Mouse (Mus musculus): ENCODE results near the gene Sphk2.

The Sphk2 gene

DNA sequence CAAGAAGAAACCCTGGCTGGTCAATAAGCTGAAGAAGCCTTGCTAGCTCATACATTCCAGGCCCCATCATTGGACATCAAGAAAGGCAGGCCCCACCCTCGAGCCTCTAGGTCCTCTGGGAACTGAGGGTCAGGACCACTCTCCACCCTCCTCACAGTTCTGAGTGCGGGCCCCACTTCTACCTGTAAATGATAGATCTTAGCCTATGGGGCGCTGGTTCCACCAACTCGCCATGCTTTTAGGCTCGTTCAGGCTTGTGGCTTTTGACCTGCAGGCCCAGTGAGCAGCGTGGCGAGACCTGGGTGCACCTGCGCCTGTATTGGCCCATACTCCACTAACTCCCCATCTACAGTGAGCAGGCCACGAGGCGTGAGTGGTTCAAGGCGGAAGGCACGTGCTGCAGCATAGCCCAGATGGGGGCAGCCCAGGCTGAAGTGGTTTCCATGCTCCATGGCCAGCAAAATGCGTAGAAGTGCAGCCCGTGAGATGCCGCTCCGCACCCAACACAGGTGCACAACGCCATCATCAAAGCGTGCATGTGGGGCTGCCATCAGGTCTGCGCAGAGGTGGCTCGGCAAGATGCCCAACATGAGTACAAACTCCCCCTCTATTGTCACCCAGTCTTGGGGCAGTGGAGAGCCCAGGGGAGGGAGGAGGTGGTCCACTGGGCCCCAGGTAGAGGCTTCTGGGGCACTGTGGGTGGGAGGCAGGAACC, 7.2 kb downstream of the Sphk2 start:
- DNase-seq (ENCODE audit: low spot score): no peak

DNA sequence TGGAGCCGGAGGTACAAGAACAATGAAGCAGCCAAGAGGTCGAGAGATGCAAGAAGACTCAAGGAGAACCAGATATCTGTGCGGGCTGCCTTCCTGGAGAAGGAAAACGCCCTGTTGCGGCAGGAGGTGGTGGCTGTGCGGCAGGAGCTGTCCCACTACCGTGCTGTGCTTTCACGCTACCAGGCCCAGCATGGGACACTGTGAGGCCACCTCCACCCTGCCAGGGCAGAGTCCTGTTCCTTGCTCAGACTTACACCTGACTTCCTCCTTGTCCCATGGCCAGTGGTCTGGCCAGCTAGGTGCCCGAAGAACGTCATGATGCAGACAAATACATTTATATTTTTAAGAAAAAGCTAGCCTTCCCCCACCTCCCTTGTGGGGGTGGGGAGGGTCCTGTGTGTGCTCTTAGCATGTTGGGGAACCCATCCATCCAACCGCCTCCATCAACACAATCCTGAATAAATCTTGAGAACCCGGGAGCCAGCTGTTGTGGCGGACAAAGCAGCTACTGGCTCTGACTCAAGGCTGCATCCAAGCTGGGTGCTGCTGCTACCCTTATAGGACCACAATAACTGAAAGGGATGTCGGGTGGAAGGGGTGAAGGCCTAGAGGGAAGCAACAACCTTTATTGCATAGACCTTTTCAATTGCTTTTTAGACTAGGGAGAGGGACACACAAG, 8.0 kb downstream of the Sphk2 start:
- DNase-seq (ENCODE audit: low spot score): no peak

DNA sequence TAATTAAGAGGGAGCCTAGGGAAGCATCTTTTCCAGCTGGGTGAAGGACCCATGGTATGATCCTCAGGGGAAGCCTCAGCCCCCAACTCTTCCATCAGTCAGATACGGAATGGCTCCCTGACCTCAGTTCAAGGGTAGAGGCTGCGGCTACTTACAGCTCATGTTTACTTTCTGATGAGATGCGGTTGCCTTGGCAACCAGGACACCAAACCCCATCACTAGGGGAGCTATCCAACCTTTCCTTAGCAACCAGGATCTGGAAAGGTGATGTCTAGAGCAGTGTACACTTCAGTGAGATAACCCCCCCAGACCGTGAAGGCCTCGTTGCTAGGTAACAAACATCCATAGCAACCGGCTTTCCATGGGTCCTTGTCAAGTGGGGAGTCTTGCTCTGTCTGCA, 8.8 kb downstream of the Sphk2 start:
- no peak for DNase-seq (ENCODE audit: low spot score)

GRCm38 (mm10) chr7:45708221-45708761, 9.5 kb downstream of the Sphk2 start:
- no peak for DNase-seq (ENCODE audit: low spot score)

GRCm38 (mm10) chr7:45707375-45707967, 10.3 kb downstream of the Sphk2 start:
- peak; percentile 92 for DNase-seq (ENCODE audit: low spot score)

DNA sequence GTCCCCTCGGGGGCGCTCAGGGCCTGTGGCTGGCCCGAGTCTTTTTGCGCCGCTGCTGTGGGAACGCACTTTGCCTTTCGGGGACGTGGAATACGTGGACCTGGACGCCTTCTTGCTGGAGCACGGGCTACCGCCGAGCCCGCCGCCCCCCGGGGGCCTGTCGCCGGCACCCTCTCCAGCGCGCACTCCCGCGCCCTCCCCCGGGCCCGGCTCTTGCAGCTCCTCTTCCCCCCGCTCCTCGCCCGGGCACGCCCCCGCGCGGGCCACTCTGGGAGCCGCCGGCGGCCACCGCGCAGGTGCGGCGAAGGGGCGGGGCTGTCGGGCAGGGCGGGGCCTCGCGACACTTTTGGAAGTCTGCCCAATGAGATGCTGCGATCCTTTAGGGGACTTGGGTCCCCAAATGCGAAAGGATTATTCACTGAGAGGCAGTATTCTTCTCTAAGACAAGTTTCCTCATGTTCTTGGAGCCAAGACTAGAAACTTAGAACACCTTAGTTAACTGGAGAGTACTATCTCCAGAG, 11.0 kb downstream of the Sphk2 start:
- peak; percentile 76 for DNase-seq (ENCODE audit: low spot score)

DNA sequence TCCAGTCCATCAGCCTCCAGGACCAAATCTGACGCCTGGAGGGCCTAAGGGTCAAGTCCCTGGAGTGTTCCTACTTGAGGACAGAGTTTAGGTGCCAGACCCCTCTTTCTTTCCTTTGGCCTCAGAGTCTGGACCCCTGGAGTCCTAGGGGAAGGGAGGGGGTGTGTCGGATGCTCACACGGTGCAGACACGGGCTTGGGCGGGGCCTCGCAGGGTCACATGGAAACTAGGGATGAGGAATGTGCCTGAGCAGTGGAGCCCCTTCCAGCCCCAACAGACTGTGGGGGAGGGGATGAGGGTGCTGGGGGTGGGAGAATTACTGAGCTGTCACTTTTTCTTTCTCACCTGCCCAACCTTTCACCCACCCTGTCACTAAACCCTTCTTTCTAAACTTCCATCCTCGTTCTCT, 11.9 kb downstream of the Sphk2 start:
- DNase-seq (ENCODE audit: low spot score): peak; percentile 79

GRCm38 (mm10) chr7:45705443-45705864, 12.3 kb downstream of the Sphk2 start:
- DNase-seq (ENCODE audit: low spot score): no peak

DNA sequence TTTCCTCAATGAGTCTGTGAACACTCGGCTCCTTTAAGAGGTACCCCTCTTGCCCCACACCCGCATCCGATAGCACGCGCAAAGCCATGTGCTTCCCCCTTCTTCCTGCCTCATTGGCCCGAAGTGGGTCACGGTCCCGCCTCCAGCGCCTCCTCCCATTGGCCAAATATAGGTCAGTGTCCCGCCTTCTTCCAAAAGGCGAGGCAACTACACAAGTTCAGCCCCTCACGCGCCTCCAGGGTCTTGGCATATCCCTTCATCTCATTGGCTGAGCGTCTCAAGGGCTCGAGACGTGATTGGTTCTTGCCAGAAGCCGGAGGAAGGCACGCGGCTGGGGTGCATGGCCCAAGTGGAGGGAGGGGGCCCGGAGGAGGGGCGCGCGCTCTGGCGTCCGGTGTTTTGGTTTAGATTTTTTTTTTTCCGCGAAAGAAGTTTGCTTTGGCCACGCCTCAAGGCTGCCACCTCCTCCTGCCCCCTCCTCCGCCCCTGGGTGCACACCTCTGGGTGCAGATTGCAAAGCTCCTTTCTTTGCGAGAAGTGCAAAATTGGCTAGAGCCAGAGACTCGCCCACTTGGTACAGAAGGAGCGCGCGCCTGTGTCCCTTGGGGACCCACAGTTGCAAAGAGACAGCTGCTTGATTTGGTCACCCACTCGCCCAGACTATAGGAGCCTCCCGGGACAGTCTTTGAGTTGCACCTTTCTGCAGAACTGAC, 12.9 kb downstream of the Sphk2 start, which contains the start of gene Dbp:
Dbp (plus strand) TSS at position 359 of the 713 bp plus-strand sequence.
- peak; percentile 98 for DNase-seq (ENCODE audit: low spot score)

DNA sequence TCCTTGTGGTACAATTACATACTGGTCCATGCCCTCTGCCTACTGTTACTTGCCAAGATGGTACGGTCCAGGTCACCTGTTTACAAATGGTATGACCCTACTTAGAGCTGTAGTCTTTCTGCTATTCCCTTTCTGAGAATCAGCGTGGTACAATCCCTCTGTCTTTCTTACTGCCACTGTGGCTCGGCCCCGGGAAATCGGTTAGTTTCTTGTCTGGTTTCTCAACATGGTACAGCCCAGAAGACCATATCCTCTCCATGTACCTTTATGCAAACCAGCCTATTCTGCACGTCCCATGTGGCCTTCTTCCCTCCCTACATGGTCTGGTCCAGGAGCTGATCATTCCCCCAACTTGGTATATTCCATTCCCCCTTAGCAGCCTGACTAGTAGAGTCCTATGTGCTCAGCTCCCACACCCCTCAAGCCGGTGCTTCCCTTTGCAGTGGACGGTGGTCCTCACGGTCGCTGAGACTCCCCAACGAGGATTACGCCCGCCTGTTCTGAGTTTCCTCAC, 13.7 kb downstream of the Sphk2 start:
- peak; percentile 84 for DNase-seq (ENCODE audit: low spot score)

GRCm38 (mm10) chr7:45703521-45704033, 14.2 kb downstream of the Sphk2 start:
- DNase-seq (ENCODE audit: low spot score): no peak

DNA sequence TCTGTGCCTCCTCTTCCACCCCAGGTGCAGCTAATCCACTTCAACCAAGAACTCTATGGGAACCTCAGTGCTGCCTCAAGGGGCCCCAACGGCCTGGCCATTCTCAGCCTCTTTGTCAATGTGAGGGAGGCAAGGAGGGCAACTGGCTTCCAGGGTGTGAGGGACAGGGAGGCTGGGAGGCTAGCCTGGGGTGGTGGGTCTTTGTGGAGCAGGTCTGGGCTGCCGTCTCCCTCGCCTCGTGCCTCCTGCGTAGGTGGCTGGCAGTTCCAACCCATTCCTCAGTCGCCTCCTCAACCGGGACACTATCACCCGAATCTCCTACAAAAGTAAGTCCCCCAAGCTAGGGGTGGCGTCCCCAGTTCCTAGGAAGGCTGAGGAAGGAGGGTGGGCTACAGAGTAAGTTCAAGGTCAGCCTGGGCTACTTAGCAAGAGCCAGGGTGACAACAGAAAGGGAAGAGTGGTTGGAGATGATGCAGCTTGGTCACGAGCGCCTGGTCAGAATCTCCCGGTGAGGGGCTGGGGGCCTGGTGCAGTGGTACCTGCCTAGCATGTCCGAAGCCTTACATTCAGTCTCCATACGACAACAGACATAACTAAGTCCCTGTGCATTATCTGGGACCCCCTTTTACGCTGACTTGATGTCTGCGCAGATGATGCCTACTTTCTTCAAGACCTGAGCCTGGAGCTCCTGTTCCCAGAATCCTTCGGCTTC, 14.8 kb downstream of the Sphk2 start:
- DNase-seq (ENCODE audit: low spot score): no peak

DNA sequence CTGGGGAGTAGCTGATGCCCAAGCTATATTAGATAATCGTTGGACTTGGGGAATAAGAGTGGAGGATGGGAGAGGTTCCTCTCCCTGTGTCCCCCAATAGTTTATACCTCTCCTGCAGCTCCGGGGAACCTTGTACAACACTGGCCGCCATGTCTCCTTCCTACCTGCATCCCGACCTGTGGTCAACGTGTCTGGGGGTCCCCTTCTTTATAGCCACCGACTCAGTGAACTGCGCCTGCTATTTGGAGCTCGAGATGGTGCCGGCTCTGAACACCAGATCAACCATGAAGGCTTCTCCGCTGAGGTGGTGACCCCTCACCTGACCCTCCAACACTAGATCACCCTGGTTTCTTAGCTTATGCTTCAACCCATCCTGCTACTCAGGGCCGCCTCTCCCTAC, 15.5 kb downstream of the Sphk2 start:
- DNase-seq (ENCODE audit: low spot score): no peak

- no peak for DNase-seq (ENCODE audit: low spot score)
These were observed 16.2 kb downstream of the Sphk2 start for GRCm38 (mm10) chr7:45701607-45702006.

DNA sequence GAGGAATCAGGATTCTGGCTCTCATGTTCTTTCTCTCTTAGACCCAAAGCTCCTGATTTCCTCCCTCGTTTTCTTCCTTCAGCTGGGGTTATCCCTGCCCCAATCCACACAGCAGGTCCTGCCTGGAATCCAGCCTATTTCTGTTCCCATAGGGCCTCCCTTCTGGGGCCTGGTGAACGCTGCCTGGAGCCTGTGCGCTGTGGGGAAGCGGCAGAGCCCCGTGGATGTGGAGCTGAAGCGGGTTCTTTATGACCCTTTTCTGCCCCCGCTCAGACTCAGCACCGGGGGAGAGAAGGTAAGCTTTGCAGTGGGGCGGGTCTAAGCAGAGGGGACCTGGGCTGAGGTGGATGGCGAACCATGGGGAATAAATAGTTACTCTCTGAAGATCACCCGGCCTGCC, 16.7 kb downstream of the Sphk2 start:
- DNase-seq (ENCODE audit: low spot score): no peak

DNA sequence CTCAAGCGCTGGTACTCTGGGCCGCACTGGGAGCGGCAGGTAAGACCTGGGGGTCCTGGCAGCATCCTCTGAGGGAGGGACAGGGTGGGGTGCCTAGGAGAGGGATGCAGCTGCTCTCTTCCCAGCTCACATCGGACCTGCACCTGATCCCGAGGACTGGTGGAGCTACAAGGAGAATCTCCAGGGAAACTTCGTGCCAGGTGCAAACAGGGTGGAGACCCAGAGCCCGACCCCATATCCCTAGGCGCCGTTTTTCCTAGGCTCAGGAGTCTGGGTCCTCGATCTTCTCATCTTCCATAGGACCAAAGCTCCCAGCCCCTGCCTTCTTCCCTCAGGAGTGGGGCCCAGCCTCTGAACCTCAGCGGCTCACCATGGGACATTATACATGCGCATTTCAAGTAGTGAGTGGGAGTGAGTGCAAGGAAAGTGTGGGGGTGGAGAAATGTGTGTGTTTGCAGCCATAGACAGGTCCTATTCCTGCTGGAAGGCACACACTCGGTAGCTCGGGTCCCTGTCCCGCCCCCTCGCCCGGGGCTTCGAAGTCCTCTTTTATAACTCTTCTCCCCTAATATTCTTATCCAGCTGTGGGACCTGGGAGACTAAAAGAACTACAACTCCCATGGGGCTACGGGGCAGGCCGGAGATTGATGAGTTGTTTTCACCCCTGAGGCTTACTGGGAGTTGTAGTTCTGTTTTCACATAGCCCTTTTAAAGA, 17.3 kb downstream of the Sphk2 start:
- DNase-seq (ENCODE audit: low spot score): peak; percentile 85

GRCm38 (mm10) chr7:45699523-45700141, 18.2 kb downstream of the Sphk2 start, which contains the start of gene Car11:
Gene Car11 (plus strand): TSS chr7:45699843.
- no peak for DNase-seq (ENCODE audit: low spot score)

- DNase-seq (ENCODE audit: low spot score): no peak
These were observed 19.9 kb downstream of the Sphk2 start for GRCm38 (mm10) chr7:45697894-45698293.

DNA sequence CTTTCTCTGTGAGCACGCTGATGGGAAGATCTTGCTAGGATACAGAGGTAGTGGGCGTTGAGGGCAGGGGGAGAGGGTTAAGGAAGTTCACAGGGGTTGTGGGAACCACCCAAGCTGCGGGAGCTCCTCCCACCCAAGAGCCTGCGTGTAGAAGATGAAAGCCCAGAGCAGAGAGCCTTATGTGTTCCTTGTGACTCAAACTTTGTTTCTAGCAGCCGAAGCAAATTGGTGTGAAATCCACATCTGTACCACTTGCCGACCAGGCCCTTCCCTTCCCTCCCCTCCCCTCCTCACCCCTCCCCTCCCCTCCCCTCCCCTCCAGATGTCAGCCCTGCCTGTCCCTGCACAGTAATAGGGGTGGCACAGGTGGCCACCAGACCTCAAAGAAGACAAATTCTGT, 22.7 kb downstream of the Sphk2 start:
- no peak for DNase-seq (ENCODE audit: low spot score)

All from adipocyte (in vitro differentiated cells).